Mouse (Mus musculus) embryonic stem cell, embryonic (primary cell): ENCODE results near the gene Cycs.
"Not testable (repeated sequence)": the region's sequence is repeated elsewhere in the genome, so short reads cannot be mapped to it uniquely, and the experiment has no call there.

Experiments used
- CTCF ChIA-PET, 4 experiments: fragments of 300-600 bp in 2 of 4; fragments of 350-600 bp in 2 of 4; sonication (Branson Sonifier 250); formaldehyde crosslinking; loops; one replicate each; lab custom pipeline; 2022; ENCODE audit warnings: inconsistent platforms in 2 of 4; lab: Charles Lee
- POLR2A ChIA-PET, 4 experiments: fragments of 300-600 bp in 2 of 4; fragments of 350-600 bp in 2 of 4; sonication (Branson Sonifier 250); formaldehyde crosslinking; loops; one replicate each; lab custom pipeline; 2022; ENCODE audit warnings: antibody characterized with exemption in 4 of 4, inconsistent platforms in 1 of 4; lab: Charles Lee

The Cycs gene

GRCm38 (mm10) chr6:50557566-50557965 is 8.8 kb downstream of the Cycs start:
- CTCF ChIA-PET: interaction anchor here in 1 of 4 experiments (0.7 kb wide), 1 partner anchor 21 kb away, joined by 7 read pairs; no protein-coding TSS in a partner anchor
- POLR2A ChIA-PET: interaction anchor here in 2 of 4 experiments (0.6 to 2.2 kb wide), 2 partner anchors 8 to 256 kb away, joined by 3 to 9 read pairs; partner anchors contain the start of gene Cycs (in 1 of the 2)

GRCm38 (mm10) chr6:50554223-50554622 is 12.1 kb downstream of the Cycs start:
- POLR2A ChIA-PET: not testable (repeated sequence)
- CTCF ChIA-PET: interaction anchor here in 1 of 4 experiments (0.6 kb wide), 1 partner anchor 136 kb away, joined by 3 read pairs; no protein-coding TSS in a partner anchor

GRCm38 (mm10) chr6:50552881-50553518 is 13.3 kb downstream of the Cycs start:
- ChIA-PET CTCF (no interaction called here), POLR2A (no interaction called here)

GRCm38 (mm10) chr6:50549791-50550190 is 16.5 kb downstream of the Cycs start:
- ChIA-PET POLR2A (no interaction called here), CTCF (interaction anchor here in 1 of 4 experiments (1.1 kb wide), 1 partner anchor 13 kb away, joined by 3 read pairs; no protein-coding TSS in a partner anchor)

- CTCF ChIA-PET: interaction anchor here in 2 of 4 experiments (0.6 to 0.8 kb wide), 2 partner anchors 12 to 48 kb away, joined by 4 to 8 read pairs; no protein-coding TSS in a partner anchor
- POLR2A ChIA-PET: interaction anchor here in 1 of 4 experiments (0.7 kb wide), 1 partner anchor 113 kb away, joined by 3 read pairs; no protein-coding TSS in a partner anchor
These were observed 17.3 kb downstream of the Cycs start for GRCm38 (mm10) chr6:50549051-50549450.

GRCm38 (mm10) chr6:50545412-50546043 is 20.8 kb downstream of the Cycs start:
- ChIA-PET CTCF (interaction anchor here (0.6 to 1.8 kb wide), 16 partner anchors 9 to 648 kb away, joined by 3 to 10 read pairs (median 5); no protein-coding TSS in a partner anchor), POLR2A (interaction anchor here in 1 of 4 experiments (0.6 kb wide), 1 partner anchor 1354 kb away, joined by 6 read pairs; no protein-coding TSS in a partner anchor)

- CTCF ChIA-PET: interaction anchor here in 1 of 4 experiments (1.0 kb wide), 1 partner anchor 234 kb away, joined by 3 read pairs; no protein-coding TSS in a partner anchor
- POLR2A ChIA-PET: no interaction called here
These were observed 23.8 kb downstream of the Cycs start for GRCm38 (mm10) chr6:50542535-50542934.

GRCm38 (mm10) chr6:50539641-50540040 is 26.7 kb downstream of the Cycs start:
- CTCF ChIA-PET: interaction anchor here in 2 of 4 experiments (0.8 to 1.4 kb wide), 3 partner anchors 227 to 245 kb away, joined by 3 to 4 read pairs (median 3); no protein-coding TSS in a partner anchor
- POLR2A ChIA-PET: interaction anchor here in 1 of 4 experiments (0.6 kb wide), 1 partner anchor 106 kb away, joined by 3 read pairs; no protein-coding TSS in a partner anchor

GRCm38 (mm10) chr6:50536461-50536892 is 29.9 kb downstream of the Cycs start:
- ChIA-PET CTCF (interaction anchor here (0.5 to 2.4 kb wide), 77 partner anchors 8 to 1153 kb away, joined by 3 to 67 read pairs (median 4); partner anchors contain the start of genes Cycs (in 2 of the 4) and Osbpl3 (in 2 of the 4)), POLR2A (interaction anchor here in 3 of 4 experiments (0.6 to 1.5 kb wide), 12 partner anchors 29 to 851 kb away, joined by 3 to 6 read pairs (median 4); partner anchors contain the start of genes Cycs (in 1 of the 3) and Mpp6 (in 1 of the 3))

GRCm38 (mm10) chr6:50535346-50535745 is 31.0 kb downstream of the Cycs start:
- ChIA-PET POLR2A (no interaction called here), CTCF (interaction anchor here in 2 of 4 experiments (1.2 to 1.3 kb wide), 2 partner anchors 223 to 231 kb away, joined by 3 read pairs; no protein-coding TSS in a partner anchor)

GRCm38 (mm10) chr6:50531920-50532319 is 34.4 kb downstream of the Cycs start:
- POLR2A ChIA-PET: no interaction called here
- CTCF ChIA-PET: interaction anchor here in 2 of 4 experiments (0.6 to 1.3 kb wide), 2 partner anchors 219 to 978 kb away, joined by 3 to 4 read pairs; no protein-coding TSS in a partner anchor

- CTCF ChIA-PET: interaction anchor here in 2 of 4 experiments (0.6 to 1.3 kb wide), 3 partner anchors 218 to 979 kb away, joined by 3 to 4 read pairs (median 3); no protein-coding TSS in a partner anchor
- POLR2A ChIA-PET: no interaction called here
These were observed 35.3 kb downstream of the Cycs start for GRCm38 (mm10) chr6:50531003-50531402.

- CTCF ChIA-PET: interaction anchor here in 3 of 4 experiments (0.5 to 1.8 kb wide), 8 partner anchors 15 to 296 kb away, joined by 3 to 7 read pairs (median 3); no protein-coding TSS in a partner anchor
These were observed 37.1 kb downstream of the Cycs start for GRCm38 (mm10) chr6:50529194-50529593.

GRCm38 (mm10) chr6:50527416-50527815 is 38.9 kb downstream of the Cycs start:
- CTCF ChIA-PET: interaction anchor here (0.6 to 1.8 kb wide), 6 partner anchors 9 to 418 kb away, joined by 3 to 7 read pairs (median 3); no protein-coding TSS in a partner anchor
- POLR2A ChIA-PET: interaction anchor here in 1 of 4 experiments (0.6 kb wide), 1 partner anchor 1551 kb away, joined by 5 read pairs; no protein-coding TSS in a partner anchor

More at GRCm38 (mm10) chr6:50529194-50529593, 37.1 kb downstream of the Cycs start:
- POLR2A ChIA-PET: interaction anchor here in 1 of 4 experiments (1.0 to 1.2 kb wide), 3 partner anchors 74 to 216 kb away, joined by 3 read pairs; no protein-coding TSS in a partner anchor

- POLR2A ChIA-PET: no interaction called here
- CTCF ChIA-PET: interaction anchor here in 3 of 4 experiments (0.6 to 2.0 kb wide), 10 partner anchors 10 to 222 kb away, joined by 3 to 7 read pairs (median 3); no protein-coding TSS in a partner anchor
These were observed 39.7 kb downstream of the Cycs start for GRCm38 (mm10) chr6:50526597-50527024.

- POLR2A ChIA-PET: no interaction called here
- CTCF ChIA-PET: interaction anchor here in 3 of 4 experiments (0.6 to 2.0 kb wide), 7 partner anchors 11 to 221 kb away, joined by 3 to 6 read pairs (median 3); no protein-coding TSS in a partner anchor
These were observed 40.5 kb downstream of the Cycs start for GRCm38 (mm10) chr6:50525846-50526245.

GRCm38 (mm10) chr6:50524261-50524896 is 42.0 kb downstream of the Cycs start:
- CTCF ChIA-PET: interaction anchor here in 2 of 4 experiments (0.6 to 1.2 kb wide), 2 partner anchors 61 to 211 kb away, joined by 3 to 4 read pairs; no protein-coding TSS in a partner anchor
- POLR2A ChIA-PET: interaction anchor here in 1 of 4 experiments (0.5 kb wide), 1 partner anchor 143 kb away, joined by 3 read pairs; no protein-coding TSS in a partner anchor
